Mouse (Mus musculus) limb, embryonic 14.5 days (tissue): Measurements from ENCODE around the gene Col24a1. TPM values are rescaled to one million over a fixed set of nuclear protein-coding genes. Genes with fewer than 3 reads are reported as not detected.

Source experiments
- ATAC-seq: fragments of 200-750 bp; cut with Nextera tagmentation; 2 replicates; pipeline ENCODE4 v1.8.0; 2017; ENCODE audit warnings: low read depth, moderate number of reproducible peaks, moderate TSS enrichment; ENCODE audit not compliant: low FRiP score
- DNase-seq: peaks from one replicate; pipeline ENCODE4 v3.0.0-alpha.2; 2015; ENCODE audit warnings: low spot score
- H3K27ac ChIP-seq: fragments of 300-500 bp; sonication (generic); replicated peaks from 2 replicates; pipeline ENCODE4 v1.5.1; 2014; ENCODE audit warnings: low read depth, mild to moderate bottlenecking, low read length, moderate library complexity, mixed read lengths
- H3K27me3 ChIP-seq: fragments of 300-500 bp; sonication (generic); 2 replicates; pipeline ENCODE4 v1.6.1; 2014; ENCODE audit warnings: low read length, mixed read lengths; ENCODE audit not compliant: control insufficient read depth, insufficient read depth
- H3K36me3 ChIP-seq: fragments of 300-500 bp; sonication (generic); 2 replicates; pipeline ENCODE4 v1.6.1; 2014; ENCODE audit warnings: mild to moderate bottlenecking, low read length, moderate library complexity, mixed read lengths; ENCODE audit not compliant: control insufficient read depth, insufficient read depth
- H3K4me1 ChIP-seq: fragments of 300-500 bp; sonication (generic); 2 replicates; pipeline ENCODE4 v1.6.1; 2014; ENCODE audit warnings: antibody characterized with exemption, low read length, mixed read lengths; ENCODE audit not compliant: control insufficient read depth, insufficient read depth
- H3K4me2 ChIP-seq: fragments of 300-500 bp; sonication (generic); replicated peaks from 2 replicates; pipeline ENCODE4 v1.6.1; 2014; ENCODE audit warnings: low read depth, mild to moderate bottlenecking, low read length, moderate library complexity; ENCODE audit not compliant: severe bottlenecking
- H3K4me3 ChIP-seq: fragments of 300-500 bp; sonication (generic); replicated peaks from 2 replicates; pipeline ENCODE4 v1.5.1; 2014; ENCODE audit warnings: low read length
- H3K9ac ChIP-seq: fragments of 300-500 bp; sonication (generic); 2 replicates; pipeline ENCODE4 v1.6.1; 2014; ENCODE audit warnings: mild to moderate bottlenecking, low read depth, low read length, moderate library complexity; ENCODE audit not compliant: severe bottlenecking
- H3K9me3 ChIP-seq: fragments of 300-500 bp; sonication (generic); 2 replicates; pipeline ENCODE4 v1.6.1; 2016; ENCODE audit warnings: low read length; ENCODE audit not compliant: control insufficient read depth
- POLR2A ChIP-seq: fragments of 200-500 bp; IDR thresholded peaks from 2 replicates; pipeline ENCODE4 v1.8.0; 2012; ENCODE audit warnings: inconsistent platforms, mild to moderate bottlenecking, moderate library complexity, borderline replicate concordance; ENCODE audit not compliant: insufficient read depth, insufficient read length; ENCODE audit errors: extremely low read depth
- WGBS: fragments of 180-500 bp; shearing (Covaris S2); extraction: QIAGEN DNeasy Blood & Tissue Kit; methylation state at CpG from one replicate; pipeline ENCODE4 v1.1.7; 2014; 5-methylcytosine and 5-hydroxymethylcytosine counted together
- polyA plus RNA-seq, 2 experiments: library from polyadenylated mRNA; depleted of rRNA in 1 of 2; stranded (reverse) in 1 of 2; unstranded in 1 of 2; fragments of >200 nt; fragmentation: Nextera tagmentation in 1 of 2; extraction: Ambion mirVana in 1 of 2; gene quantifications; 2 replicates each; pipeline versions ENCODE4 v1.2.1 to v1.2.3; 2012 to 2014

The Col24a1 gene
- polyA plus RNA-seq, 2 experiments = 9.5 to 24.0 TPM

DNA sequence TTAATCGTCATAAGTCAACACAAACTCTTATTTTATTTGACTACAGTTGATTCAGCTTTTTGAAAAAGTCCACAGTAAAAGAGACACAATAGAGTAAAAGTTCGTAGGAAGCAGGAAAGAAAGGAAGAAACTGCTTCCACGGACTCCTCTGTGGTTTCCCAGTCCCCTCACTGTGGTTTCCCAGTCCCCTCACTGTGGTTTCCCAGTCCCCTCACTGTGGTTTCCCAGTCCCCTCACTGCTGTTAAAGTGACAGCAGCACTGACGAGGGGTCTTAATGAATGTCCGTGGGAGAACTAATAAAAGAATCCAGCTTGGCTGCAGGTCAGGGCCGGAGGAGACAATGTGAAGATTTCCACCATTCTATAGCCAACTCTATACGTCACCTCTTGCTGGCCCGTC lies 39.4 kb downstream of the Col24a1 start:
- Histone ChIP-seq H3K36me3 (no peaks in the 10 kb centered on the region), H3K27ac (0 out of 2 replicates have a peak overlapping the region, but pooled peaks have one; percentile 19), H3K4me2 (no peak overlapping the region), H3K4me3 (no peak overlapping the region), H3K9ac (no peak overlapping the region), H3K4me1 (peaks cover 5% of the 10 kb centered on the region; the same call in 1 of the 2 replicates), H3K9me3 (no peaks in the 10 kb centered on the region), H3K27me3 (no peaks in the 10 kb centered on the region)
- ATAC-seq = no peak
- no peak for DNase-seq
- 50% methylated on average over 8 of the region's 8 CpGs for WGBS
- no peak for TF ChIP-seq POLR2A

DNA sequence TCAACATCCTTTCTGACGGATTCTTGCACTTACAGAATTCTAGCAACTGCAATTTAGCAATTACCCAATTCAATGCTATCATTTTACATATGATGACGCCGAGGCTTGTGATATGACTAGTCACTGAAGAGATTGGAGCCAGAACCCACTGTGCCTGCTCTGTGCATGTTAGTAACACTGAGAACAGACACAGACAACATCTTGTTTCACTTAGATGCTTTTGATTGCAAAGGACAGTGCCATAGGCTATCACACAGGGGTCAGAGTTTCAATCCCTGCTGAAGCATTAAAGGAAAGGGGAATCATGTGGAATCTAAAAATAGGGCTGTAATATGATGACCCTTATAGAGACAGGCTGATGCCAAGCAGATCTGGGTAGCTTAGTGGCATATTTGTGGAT lies 41.8 kb downstream of the Col24a1 start:
- TF ChIP-seq POLR2A = no peak
- H3K4me3 ChIP-seq = no peak overlapping the region
- 71% methylated on average over 3 of the region's 3 CpGs for WGBS
- no peaks in the 10 kb centered on the region for H3K9me3 ChIP-seq
- peaks cover 5% of the 10 kb centered on the region; the same call in 1 of the 2 replicates for H3K4me1 ChIP-seq
- no peaks in the 10 kb centered on the region for H3K27me3 ChIP-seq
- H3K9ac ChIP-seq = no peak overlapping the region
- no peak overlapping the region for H3K4me2 ChIP-seq
- no peaks in the 10 kb centered on the region for H3K36me3 ChIP-seq
- H3K27ac ChIP-seq = no peak overlapping the region
- DNase-seq (no peak), ATAC-seq (no peak)

DNA sequence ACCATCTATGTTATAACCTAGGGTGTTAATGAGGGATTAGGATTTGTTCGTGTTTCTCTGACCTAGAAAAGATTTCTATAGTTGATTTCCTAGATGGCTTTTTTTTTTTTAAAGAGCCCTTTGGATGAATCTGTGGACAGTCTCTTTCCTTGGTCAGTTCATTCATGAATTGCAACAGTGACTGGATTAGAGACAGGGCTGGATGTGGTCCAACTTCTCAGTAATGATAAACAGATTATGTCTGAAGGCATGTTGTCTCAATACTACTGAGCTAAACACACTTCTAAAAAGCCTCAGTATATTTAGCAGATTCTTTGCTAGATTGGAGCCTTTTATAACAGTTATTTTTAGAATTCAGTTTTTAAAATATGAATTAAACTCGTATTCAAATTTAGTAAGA lies 44.9 kb downstream of the Col24a1 start:
- no peak overlapping the region for H3K9ac ChIP-seq
- no peak for TF ChIP-seq POLR2A
- H3K4me1 ChIP-seq = 0 out of 2 replicates have a peak, but pooled peaks cover 2% of the 10 kb centered on the region
- no peak overlapping the region for H3K27ac ChIP-seq
- H3K9me3 ChIP-seq = no peaks in the 10 kb centered on the region
- 59% methylated on average over 2 of the region's 2 CpGs for WGBS
- no peak for ATAC-seq
- peak; percentile 57 for DNase-seq
- H3K27me3 ChIP-seq = no peaks in the 10 kb centered on the region
- H3K4me2 ChIP-seq = no peak overlapping the region
- H3K36me3 ChIP-seq = no peaks in the 10 kb centered on the region
- no peak overlapping the region for H3K4me3 ChIP-seq

DNA sequence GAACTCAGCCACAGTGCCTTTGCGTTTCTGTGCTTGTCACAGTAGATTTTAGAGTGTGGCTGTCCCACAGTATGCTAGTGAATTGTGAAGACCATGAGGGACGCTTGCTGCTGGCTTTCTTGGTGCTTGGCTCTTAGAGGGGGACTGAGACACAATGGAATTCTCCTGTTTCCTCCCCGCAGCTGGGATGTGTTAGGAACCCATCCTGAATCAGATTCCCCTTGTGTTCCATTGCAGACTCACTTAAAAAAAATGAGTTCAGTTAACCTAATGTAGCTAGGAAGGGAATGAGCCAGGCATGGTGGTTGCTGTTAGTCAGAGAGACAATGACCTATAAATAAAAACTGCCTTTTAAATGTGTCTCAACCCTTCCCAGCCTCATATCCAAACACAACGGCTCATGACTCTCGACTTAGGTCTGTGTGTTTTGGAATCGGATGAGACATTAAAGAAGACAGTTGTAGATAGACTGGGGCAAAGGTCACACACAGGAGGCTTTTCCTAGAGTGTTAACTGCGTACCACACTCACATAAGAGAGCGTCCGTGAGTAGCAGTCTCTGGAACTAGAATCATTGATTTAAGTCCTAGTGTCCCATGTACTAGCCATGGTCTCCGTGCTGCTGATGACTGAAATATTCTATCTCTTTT lies 47.7 kb downstream of the Col24a1 start:
- no peak for TF ChIP-seq POLR2A
- H3K27me3 ChIP-seq = no peaks in the 10 kb centered on the region
- no peak overlapping the region for H3K9ac ChIP-seq
- H3K4me2 ChIP-seq = no peak overlapping the region
- 0 out of 2 replicates have a peak, but pooled peaks cover 4% of the 10 kb centered on the region for H3K4me1 ChIP-seq
- WGBS = 84% methylated on average over 10 of the region's 10 CpGs
- H3K36me3 ChIP-seq = no peaks in the 10 kb centered on the region; the same call in 1 of the 2 replicates
- ATAC-seq = no peak
- DNase-seq = no peak
- H3K4me3 ChIP-seq = no peak overlapping the region
- H3K9me3 ChIP-seq = no peaks in the 10 kb centered on the region
- H3K27ac ChIP-seq = no peak overlapping the region

DNA sequence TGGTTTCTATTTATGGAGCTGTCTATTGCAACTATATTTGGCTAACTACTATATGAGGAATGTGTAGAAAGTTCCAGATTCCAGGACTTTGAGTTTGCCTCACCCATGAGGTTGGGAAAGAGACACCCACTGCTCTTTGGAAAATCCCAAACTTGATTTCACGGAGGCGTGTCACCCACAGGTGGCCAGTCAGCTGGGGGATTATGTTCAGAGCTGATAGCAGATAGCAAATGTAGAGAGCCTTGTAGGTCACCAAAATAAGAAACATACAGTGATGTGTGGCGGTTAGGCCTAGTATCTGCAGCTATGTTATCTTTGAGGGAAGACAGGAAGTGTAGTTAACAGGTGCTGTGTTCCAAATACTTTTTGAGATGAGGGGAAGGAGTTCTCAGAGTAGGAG lies 56.4 kb downstream of the Col24a1 start:
- whole genome bisulfite sequencing = 89% methylated on average over 3 of the region's 3 CpGs
- H3K4me3 ChIP-seq = no peak overlapping the region
- no peak for DNase-seq
- no peaks in the 10 kb centered on the region for H3K4me1 ChIP-seq
- H3K36me3 ChIP-seq = no peaks in the 10 kb centered on the region; the same call in 1 of the 2 replicates
- no peak overlapping the region for H3K9ac ChIP-seq
- H3K4me2 ChIP-seq = no peak overlapping the region
- H3K9me3 ChIP-seq = no peaks in the 10 kb centered on the region
- no peak for ATAC-seq
- TF ChIP-seq POLR2A = no peak
- H3K27ac ChIP-seq = no peak overlapping the region
- H3K27me3 ChIP-seq = no peaks in the 10 kb centered on the region
